Mouse (Mus musculus): ENCODE data around the gene Gsto1. TPM values are rescaled to one million over a fixed set of nuclear protein-coding genes. Genes with fewer than 3 reads are reported as not detected.
"Not testable (repeated sequence)": the region's sequence is repeated elsewhere in the genome, so short reads cannot be mapped to it uniquely, and the experiment has no call there.

Gsto1 gene
- total RNA-seq (2015; ENCODE audit: low replicate concordance) (44.0 and 62.5 TPM in 2 replicates), total RNA-seq (2017; ENCODE audit: low replicate concordance) (11.0 and 26.1 TPM in 2 replicates)

- peak; percentile 98 for ATAC-seq (replicated peaks; ENCODE audit: low FRiP score, poor library complexity, severe bottlenecking)
These were observed at the start of gene Gsto1 for GRCm38 (mm10) chr19:47854796-47855783. TSS of gene Gsto1 (plus strand) at chr19:47854970.

GRCm38 (mm10) chr19:47812091-47812490, 42.7 kb upstream of the Gsto1 start:
- ATAC-seq (replicated peaks; ENCODE audit: low FRiP score, poor library complexity, severe bottlenecking), result no peak

GRCm38 (mm10) chr19:47814721-47815120, 40.0 kb upstream of the Gsto1 start:
- no peak for ATAC-seq (replicated peaks; ENCODE audit: low FRiP score, poor library complexity, severe bottlenecking)

GRCm38 (mm10) chr19:47817692-47818091, 37.1 kb upstream of the Gsto1 start:
- no peak for ATAC-seq (replicated peaks; ENCODE audit: low FRiP score, poor library complexity, severe bottlenecking)

GRCm38 (mm10) chr19:47820832-47821493, 33.8 kb upstream of the Gsto1 start:
- peak; percentile 61; the same call in 1 of the 2 replicates for ATAC-seq (replicated peaks; ENCODE audit: low FRiP score, poor library complexity, severe bottlenecking)

GRCm38 (mm10) chr19:47821494-47821872, 33.3 kb upstream of the Gsto1 start:
- no peak for ATAC-seq (replicated peaks; ENCODE audit: low FRiP score, poor library complexity, severe bottlenecking)

GRCm38 (mm10) chr19:47822143-47822796, 32.5 kb upstream of the Gsto1 start:
- ATAC-seq (replicated peaks; ENCODE audit: low FRiP score, poor library complexity, severe bottlenecking), result no peak

- no peak for ATAC-seq (replicated peaks; ENCODE audit: low FRiP score, poor library complexity, severe bottlenecking)
These were observed 30.7 kb upstream of the Gsto1 start for GRCm38 (mm10) chr19:47824026-47824425.

- no peak for ATAC-seq (replicated peaks; ENCODE audit: low FRiP score, poor library complexity, severe bottlenecking)
These were observed 24.8 kb upstream of the Gsto1 start for GRCm38 (mm10) chr19:47829913-47830450.

GRCm38 (mm10) chr19:47831111-47831510, 23.7 kb upstream of the Gsto1 start:
- ATAC-seq (replicated peaks; ENCODE audit: low FRiP score, poor library complexity, severe bottlenecking), result no peak

- no peak for ATAC-seq (replicated peaks; ENCODE audit: low FRiP score, poor library complexity, severe bottlenecking)
These were observed 22.5 kb upstream of the Gsto1 start for GRCm38 (mm10) chr19:47832316-47832715.

- no peak for ATAC-seq (replicated peaks; ENCODE audit: low FRiP score, poor library complexity, severe bottlenecking)
These were observed 20.2 kb upstream of the Gsto1 start for GRCm38 (mm10) chr19:47834614-47835013.

GRCm38 (mm10) chr19:47835776-47836175, 19.0 kb upstream of the Gsto1 start:
- no peak for ATAC-seq (replicated peaks; ENCODE audit: low FRiP score, poor library complexity, severe bottlenecking)

GRCm38 (mm10) chr19:47836701-47837526, 17.9 kb upstream of the Gsto1 start:
- no peak for ATAC-seq (replicated peaks; ENCODE audit: low FRiP score, poor library complexity, severe bottlenecking)

GRCm38 (mm10) chr19:47837527-47837901, 17.3 kb upstream of the Gsto1 start:
- no peak for ATAC-seq (replicated peaks; ENCODE audit: low FRiP score, poor library complexity, severe bottlenecking)

GRCm38 (mm10) chr19:47841234-47841633, 13.5 kb upstream of the Gsto1 start:
- ATAC-seq (replicated peaks; ENCODE audit: low FRiP score, poor library complexity, severe bottlenecking), result not testable (repeated sequence)

- no peak for ATAC-seq (replicated peaks; ENCODE audit: low FRiP score, poor library complexity, severe bottlenecking)
These were observed 5.0 kb upstream of the Gsto1 start for GRCm38 (mm10) chr19:47849735-47850134.

- not testable (repeated sequence) for ATAC-seq (replicated peaks; ENCODE audit: low FRiP score, poor library complexity, severe bottlenecking)
These were observed 2.6 kb upstream of the Gsto1 start for GRCm38 (mm10) chr19:47852131-47852530.

- ATAC-seq (replicated peaks; ENCODE audit: low FRiP score, poor library complexity, severe bottlenecking), result no peak
These were observed 1.7 kb upstream of the Gsto1 start for GRCm38 (mm10) chr19:47853053-47853452.

Data from erythroid progenitor cell, adult 5-6 weeks (primary cell).